Mouse (Mus musculus): ENCODE measurements at regions not wholly inside any gene's neighbourhood (a gene's known extent, or its start where the extent isn't known, plus 50 kb on each side); places are given as distances from the start of the nearest gene placed in this dataset.
A peak's percentile ranks its signal among the peaks of the same experiment; 100 is the strongest.
"Not testable (repeated sequence)": the region's sequence is repeated elsewhere in the genome, so short reads cannot be mapped to it uniquely, and the experiment has no call there.

DNA sequence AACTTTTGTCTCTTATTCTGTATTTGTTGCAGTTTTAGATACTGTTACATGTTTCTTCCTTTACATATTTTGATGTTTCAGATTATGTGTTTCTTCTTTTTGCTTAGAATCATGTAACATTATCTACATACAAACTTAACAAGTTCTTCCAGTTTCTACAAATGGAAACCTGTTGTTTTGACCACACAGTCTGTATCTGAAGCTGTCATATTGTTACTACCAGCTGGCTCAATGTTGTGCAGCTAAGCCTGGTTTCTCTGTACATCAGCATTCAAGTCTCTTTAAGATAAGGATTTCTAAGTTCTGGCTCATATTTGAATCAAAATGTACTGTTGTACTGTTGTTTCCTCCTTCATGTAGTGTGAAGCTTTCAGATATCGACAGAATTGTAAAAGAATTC is 65.4 kb upstream of the Vps41 start:
- no peak for DNase-seq

DNA sequence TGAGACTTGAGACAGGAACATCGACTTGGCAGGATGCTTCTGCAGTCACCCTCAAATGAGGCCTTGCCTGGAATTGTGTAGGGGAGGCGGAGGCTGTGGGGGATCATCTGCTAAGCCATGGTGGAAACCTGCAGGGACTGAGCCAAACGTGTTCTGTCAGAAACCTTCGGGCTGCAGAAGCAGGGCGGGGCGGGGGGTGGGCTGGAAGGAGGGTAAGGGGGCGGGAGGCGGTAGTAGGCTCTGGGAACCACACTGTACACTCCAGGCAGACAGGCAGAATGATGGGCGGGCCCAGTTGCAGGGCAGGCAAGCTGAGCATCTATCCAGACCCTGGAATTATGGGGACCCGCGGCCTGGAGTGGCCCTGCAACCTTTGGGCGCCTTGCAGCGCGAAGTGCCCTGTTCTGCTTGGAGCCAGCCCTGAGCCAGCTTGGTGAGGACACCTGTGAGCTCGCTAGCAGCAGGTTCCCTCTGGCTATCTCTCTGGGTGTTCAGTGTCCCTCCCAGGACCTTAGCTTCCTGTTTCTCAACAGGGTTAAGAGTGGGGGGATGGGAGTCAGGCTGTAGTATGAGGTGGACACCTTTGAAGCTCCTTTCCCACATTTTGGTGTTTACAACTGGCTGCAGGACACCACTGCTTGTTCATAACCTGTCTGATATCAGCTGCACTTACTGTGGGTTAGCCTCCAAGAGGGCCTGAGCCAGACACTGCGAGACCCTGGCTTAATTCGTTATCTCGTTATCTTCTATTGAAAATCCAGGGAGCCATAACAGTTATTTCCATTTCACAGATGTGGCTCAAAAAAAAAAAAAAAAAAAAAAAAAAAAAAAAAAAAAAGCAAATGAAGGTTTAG is 102.1 kb upstream of the Vps41 start:
- DNase-seq: no peak

GRCm38 (mm10) chr13:18580718-18581550 is 136.2 kb upstream of the Vps41 start:
- DNase-seq: no peak

GRCm38 (mm10) chr13:18576016-18576415 is 141.1 kb upstream of the Vps41 start:
- DNase-seq: no peak

- DNase-seq: no peak
Observed at GRCm38 (mm10) chr13:18575599-18575998, 141.5 kb upstream of the Vps41 start.

DNA sequence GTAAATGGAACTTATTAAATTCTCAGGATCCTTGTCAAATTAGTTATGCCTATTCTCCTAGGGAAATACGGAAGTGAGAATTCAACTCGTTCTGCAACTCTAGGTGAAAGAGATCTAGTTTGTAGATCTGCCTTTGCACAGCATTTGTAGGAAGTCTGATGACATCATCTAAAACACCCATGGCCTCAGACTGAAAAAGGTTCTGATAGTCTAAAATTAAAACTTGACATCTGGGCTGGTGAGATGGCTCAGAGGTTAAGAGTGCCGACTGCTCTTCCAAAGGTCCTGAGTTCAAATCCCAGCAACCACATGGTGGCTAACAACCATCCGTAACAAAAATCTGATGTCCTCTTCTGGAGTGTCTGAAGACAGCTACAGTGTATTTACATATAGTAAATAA is 144.5 kb upstream of the Pou6f2 start:
- DNase-seq: not testable (repeated sequence)

DNA sequence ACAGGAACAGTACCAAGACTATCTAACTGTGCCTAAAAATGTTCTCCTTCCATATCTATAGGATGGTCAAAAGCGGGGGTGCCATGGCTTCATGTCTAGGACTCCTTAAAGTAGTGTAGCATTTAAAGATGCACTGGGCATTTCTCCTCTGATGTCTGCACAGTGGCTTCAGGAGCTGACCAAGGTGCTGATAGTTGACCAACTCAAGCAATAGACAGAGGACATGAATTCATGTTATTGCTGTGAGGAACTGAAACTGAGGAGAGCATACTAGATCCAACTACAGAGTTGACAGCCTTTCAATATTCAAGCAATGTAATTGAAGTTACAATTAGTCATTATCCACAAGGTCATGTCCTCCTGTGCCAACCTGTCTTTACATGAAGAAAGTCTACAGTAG is 133.0 kb upstream of the Pou6f2 start:
- peak in 1 of 2 experiments; percentile 2 for DNase-seq

GRCm38 (mm10) chr13:18498159-18498558 is 100.7 kb upstream of the Pou6f2 start:
- no peak for DNase-seq

- no peak for DNase-seq
Observed at GRCm38 (mm10) chr13:18497582-18498157, 100.2 kb upstream of the Pou6f2 start.

GRCm38 (mm10) chr13:18495021-18495811 is 97.7 kb upstream of the Pou6f2 start:
- no peak for DNase-seq

DNA sequence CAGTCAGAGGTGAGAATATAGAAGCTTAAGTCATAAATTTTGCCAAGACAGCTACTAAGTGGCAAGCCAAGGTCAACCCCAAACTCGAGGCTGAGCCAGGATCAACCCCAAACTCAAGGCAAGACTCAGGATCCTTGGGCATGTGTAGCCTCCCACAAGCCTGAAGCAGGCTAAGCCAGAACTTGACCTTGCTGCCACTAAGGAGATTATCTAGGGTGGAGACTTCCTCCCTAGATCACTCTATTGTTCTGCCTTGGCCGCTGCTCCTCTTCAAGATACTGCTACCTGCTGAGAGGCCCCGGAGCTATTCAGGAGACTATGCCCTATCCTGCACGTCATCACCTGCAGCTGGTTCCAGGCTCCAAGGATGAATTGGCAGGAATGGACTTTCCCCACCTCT is 88.3 kb upstream of the Pou6f2 start:
- not testable (repeated sequence) for DNase-seq

- no peak for DNase-seq
Observed at GRCm38 (mm10) chr13:18485080-18485479, 87.6 kb upstream of the Pou6f2 start.

GRCm38 (mm10) chr13:18476311-18476710 is 78.8 kb upstream of the Pou6f2 start:
- DNase-seq: no peak

DNA sequence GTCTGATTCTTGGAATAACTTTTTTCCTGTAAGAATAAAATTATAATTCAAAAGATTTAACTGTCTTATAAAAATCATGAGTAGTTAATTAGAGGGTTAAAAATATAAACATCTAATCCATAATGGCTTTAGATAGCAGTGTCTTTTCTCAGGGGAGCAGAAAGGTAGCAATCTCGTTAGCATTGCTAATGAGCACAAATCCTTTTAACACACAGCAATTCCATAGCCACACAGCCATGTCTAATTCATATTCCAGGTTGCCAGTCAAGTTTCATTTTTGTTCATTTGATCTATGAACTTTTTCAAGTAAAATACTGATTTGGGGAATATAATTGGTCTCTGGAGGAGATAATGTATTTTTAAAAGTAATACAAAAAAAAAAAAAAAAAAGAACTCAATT is 74.0 kb upstream of the Pou6f2 start:
- no peak for DNase-seq

DNA sequence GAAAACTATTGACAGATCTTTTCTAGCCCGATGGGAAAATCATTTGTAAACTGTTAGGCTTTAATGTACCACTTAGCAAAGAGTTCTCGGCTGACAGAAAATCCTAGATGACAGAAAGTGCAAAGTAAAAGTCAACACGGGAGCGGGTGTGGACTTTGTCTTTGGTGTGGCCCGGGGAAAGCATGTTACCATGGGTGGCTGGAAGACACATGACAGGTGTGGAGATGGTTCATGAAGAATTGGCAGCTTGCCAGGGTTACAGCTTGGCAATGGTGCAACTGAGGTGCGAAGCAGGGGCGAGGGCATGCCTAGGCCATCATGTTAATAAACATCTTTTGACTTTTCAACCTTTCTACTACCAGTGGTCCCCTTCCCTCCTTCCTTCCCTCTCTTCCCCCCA is 68.4 kb upstream of the Pou6f2 start:
- no peak for DNase-seq

- no peak for DNase-seq
Observed at GRCm38 (mm10) chr13:18462221-18462620, 64.7 kb upstream of the Pou6f2 start.

- DNase-seq: peak; percentile 12 to 15
Observed at GRCm38 (mm10) chr13:18457337-18458236, 60.1 kb upstream of the Pou6f2 start.

Measured in kidney, adult 8-10 months (tissue).